Mouse (Mus musculus) ovary, postnatal 14 days (tissue): Measurements from ENCODE around the gene Ppp6r2.

Experiments used
- DNase-seq: peaks from one replicate; pipeline ENCODE4 v3.0.0; 2022; ENCODE audit warnings: low spot score

Ppp6r2 gene

GRCm38 (mm10) chr15:89182328-89182741 is 29.0 kb upstream of the Ppp6r2 start:
- no peak for DNase-seq

DNA sequence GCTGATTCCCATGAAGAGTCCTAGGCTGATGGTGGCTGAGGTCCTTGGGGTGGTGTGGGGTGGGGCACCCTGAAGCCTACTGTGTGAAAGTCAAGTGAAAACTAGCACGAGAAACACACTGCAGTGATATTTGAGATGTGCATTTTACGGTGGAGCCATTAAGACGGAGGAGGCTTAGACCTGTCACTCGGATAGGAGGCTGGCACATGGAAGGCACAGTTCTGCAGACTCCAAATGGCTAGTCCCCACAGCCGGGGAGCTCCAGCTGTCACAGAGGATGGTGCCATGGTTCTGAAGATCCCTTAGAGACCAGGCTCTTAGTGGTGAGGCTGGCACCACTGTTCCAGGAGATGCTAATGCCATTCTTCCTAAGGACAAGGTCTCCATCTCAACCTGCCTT is 28.5 kb upstream of the Ppp6r2 start:
- no peak for DNase-seq

DNA sequence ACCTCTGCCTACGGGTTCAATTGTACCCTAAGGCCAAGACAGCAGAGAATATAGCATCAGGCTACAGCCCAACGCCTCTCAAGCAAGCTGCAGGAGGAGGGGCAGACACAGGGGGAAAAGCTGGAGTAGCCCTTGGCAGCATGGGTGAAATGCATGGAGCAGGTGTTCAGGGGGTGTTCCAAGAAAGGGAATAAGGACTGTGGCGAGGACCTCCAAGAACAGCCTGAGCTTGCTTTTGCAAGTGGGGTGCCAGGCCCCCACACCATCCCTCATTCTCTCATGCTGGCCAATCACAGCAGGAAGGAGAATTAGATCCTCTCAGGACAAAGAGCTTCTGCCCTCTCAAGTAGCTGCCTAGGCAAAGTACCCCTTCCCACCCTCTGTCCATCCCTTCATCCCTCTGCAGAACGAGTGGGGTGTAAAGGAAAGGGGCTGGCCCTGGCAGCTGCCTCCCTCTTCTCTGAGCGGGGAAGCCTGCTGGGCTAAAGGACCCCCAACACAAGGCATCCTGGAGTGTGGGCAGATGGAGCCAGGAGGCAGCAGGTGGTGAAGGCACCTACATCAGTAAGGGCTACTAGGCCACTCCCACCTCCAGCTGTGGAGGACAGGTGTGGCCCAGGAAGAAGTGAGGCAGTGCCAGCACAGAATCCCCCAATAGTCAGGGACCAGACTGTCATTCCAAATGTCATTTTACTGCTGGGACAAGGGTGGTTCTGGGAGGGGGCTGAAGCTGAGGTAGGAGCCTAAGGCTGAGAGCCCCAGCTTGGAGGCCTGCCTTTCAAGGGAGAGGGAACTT is 27.0 kb upstream of the Ppp6r2 start:
- no peak for DNase-seq

DNA sequence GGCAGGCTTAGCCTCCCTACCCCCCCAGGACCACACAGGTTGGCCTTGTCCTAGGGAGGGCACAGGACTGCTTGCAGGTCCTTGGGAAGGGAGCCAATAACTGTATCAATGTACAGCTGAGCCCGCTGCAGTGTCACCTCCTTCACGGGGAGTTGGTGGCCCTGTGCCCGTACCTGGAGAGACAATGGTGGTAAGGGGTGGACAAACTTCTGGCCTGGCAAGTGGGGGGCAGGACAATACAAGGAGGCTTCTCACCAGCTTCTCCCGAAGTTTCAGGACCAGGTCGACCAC is 26.5 kb upstream of the Ppp6r2 start:
- no peak for DNase-seq

- no peak for DNase-seq
Observed at GRCm38 (mm10) chr15:89195261-89195681, 16.1 kb upstream of the Ppp6r2 start.

DNA sequence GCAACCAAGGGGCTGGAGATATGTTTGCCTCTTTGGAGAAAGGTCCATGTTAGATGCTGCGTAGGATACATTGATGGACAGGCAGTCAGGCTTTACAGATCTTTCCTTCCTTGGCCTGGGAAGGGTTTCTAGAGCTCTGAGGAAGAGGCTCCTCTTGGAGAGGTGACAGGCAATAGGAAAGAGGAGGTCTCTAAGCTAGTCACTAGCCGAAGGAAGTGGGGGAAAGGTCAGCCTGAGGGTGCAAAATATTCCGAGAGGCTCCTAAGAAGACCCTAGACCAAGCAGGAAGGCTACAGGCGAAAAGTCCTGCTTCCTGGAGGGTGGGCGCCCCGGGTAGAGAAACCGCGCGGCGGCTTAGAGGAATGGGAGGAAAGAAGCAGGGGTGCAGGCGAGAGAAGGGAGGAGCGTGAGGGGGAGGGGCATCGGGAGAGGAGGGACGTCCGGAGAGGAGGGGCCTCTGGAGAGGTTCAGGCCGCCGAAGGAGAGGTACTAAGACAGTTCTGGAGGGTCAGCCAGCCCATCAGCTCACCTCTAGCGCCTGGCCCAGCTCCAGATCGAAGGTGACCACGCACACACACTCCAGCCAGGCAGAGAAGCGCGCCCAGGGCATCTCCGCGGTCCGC is 15.6 kb upstream of the Ppp6r2 start:
- DNase-seq, result peak; percentile 87

DNA sequence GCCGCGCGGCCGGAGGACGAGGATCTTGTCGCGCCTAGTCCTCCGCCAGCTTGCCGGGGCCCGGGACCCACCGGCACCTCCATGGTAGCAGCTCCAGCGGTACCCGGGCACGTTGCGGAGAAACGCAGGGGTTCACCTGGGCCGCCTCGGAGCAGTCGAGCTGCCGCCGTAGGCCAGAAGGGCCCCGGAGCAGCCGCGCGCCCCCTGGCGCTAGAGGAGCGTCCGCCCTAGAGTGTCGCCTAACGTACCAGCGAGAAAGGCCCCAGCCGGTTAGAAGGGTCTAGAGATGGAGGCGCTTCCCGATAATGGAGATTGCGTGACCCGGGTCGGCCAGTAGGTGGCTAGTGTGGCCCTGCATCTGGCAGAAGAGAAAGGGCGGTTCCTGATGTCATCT is 15.0 kb upstream of the Ppp6r2 start, which contains the start of gene Dennd6b:
TSS of gene Dennd6b (minus strand) at position 184 of the 394 bp plus-strand sequence.
- peak; percentile 92 for DNase-seq

DNA sequence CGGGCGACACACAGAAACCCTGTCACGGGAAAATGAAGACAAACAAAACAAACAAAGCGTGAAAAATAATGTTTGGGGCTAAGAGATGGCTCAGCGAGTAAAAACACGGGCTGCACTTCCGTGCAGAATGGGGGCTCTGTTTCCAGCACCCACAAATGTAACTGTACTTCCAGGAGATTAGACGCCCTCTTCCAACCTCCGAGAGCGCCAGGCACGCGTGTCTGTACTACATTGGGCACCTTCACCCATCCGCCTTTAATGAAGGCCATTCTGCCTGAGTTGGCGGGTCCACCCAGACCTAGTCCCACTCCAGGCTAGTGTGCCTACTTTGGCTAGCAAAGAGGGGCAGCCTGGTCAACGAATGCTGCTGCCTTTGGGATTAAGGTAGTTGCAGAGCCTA is 14.3 kb upstream of the Ppp6r2 start:
- DNase-seq, result no peak

GRCm38 (mm10) chr15:89207457-89207856 is 3.9 kb upstream of the Ppp6r2 start:
- no peak for DNase-seq

- peak; percentile 88 for DNase-seq
Observed at GRCm38 (mm10) chr15:89209886-89210761, 1.2 kb upstream of the Ppp6r2 start.

GRCm38 (mm10) chr15:89211716-89212461 is 536 bp downstream of the Ppp6r2 start:
- DNase-seq, result peak; percentile 17

DNA sequence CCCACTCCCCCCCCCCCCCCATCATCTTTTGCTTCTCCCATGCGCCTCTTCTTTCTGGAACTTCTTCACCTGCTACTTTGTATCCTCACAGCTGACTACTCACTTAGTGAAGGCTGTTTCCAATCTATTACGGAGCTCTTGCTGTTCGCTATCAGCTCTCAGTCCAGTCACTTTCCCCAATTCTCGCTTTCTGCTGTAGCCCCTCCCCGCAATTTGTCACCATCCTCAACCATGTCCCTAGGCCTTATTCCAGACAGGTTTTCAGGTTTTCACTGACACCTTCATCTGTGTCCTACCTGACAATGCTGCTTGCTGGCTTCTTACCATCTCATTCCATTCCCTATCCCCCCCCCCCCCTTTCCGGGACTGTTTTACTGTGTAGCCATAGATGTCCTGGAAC is 1.1 kb downstream of the Ppp6r2 start:
- no peak for DNase-seq

DNA sequence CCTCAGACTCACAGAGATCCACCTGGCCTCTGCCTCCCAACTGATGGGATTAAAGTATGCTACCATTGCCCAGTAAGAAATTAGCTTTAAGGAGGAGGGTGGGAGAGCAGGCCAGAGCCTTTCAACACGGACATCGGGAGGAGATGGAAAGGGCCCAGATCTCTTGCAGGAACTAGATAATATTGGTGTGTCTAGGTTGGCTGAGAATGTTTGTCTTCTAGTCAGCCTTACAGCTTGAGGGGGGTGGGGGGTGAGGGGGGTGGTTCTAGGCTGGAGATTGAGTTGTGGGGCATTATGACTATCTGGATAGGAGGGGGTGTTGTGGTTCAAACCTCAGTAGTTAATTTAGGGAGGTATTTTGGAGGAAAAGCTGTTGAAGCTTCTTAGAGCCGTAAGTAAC is 2.2 kb downstream of the Ppp6r2 start:
- DNase-seq, result no peak

DNA sequence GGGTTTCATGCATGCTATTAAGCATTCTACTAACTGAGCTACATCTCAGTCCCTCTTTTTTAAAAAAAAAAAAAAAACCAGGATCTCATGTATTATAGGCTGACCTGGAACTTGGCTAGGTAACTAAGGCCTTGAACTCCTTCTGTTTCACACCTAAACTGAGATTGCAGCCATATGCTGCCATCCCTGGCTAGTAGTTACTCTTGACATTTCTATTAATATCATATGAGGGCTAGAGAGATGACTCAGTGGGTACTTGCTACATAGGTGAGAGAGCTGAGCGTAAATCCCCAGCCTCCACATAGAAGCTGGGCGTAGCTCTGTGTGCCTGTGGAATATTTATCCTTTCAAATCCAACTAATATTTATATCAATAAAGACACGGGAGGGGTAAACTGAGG is 3.6 kb downstream of the Ppp6r2 start:
- DNase-seq, result no peak

DNA sequence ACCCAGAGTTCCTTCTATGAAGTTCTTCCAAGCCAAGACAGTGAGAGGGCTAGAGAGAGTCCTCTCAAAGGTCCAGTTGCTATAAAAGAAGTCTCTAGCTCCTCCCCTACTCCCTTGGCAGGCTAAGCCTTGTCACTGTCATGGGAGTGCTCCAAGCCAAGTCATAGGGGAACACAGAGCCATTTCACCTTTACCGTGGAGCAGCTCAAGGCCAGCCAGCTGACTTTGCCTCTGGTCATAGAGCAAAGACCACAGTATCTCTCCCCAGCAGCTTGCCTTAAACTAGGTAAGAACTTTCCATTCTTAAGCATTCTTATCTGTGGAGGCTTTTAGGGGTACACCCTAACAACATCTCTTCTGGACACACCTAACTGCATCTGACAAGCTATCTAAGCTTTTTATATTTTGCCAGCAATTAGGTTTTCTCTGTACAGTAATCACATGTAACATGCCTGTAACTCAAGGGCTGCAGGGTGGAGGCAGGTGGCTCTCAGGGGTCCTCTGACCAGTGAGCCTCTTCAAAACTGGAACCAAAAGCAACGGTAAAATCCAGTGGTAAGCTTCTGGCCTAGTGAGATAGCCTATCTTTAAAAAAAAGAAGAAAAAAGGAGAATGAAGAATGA is 4.4 kb downstream of the Ppp6r2 start:
- DNase-seq, result no peak

DNA sequence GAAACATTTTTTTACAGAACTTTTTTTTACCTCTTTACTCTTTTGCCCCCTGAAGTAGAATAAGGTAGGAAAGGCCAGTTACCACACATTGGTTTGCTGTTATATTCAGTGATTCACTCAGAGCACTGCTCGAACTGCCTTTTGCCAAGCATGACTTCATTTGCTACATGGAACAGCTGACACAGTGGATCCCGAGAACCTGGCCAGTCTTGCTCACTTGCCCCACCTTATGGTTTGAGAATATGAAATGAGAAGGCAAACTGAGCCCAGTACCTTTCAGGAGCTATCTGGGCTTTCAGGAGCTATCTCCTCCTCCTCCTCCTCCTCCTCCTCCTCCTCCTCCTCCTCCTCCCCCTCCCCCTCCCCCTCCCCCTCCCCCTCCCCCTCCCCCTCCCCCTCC is 22.2 kb downstream of the Ppp6r2 start:
- DNase-seq, result no peak

DNA sequence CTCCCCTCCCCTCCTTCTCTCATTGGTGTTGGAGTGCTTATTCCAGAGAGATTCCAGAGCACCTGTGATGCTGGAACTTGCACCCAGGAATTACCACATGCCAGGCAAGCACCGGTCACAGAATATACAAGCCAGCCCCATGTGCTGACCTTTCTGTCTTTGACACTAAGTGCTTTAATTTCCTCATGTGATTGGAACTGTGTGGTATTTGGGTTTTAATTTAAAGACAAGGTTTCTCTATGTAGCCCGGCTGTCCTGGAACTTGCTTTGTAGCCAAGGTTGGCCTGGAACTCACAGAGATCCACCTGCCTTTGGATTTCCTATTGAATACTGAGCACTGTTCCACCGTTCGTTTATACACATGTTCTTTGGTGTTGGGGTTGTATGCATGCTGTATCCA is 22.7 kb downstream of the Ppp6r2 start:
- no peak for DNase-seq

- no peak for DNase-seq
Observed at GRCm38 (mm10) chr15:89239751-89240392, 28.5 kb downstream of the Ppp6r2 start.

DNA sequence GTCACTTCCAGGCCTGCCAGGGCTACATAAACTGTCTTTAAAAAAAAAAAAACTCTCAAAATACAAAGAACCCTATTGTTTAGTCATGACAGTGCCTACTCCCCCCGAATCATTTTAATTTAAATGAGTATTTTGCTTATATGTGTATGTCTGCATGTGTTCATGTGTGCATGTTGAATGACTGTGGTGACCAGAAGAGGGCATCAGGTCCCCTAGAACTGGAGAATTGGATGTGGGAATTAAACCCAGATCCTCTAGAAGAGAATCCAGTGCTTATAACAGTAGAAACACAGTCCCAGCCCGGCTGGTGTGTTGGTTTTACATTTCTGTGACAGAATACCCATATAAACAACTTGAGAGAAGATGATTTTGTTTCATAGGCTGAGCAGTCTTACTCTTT is 29.7 kb downstream of the Ppp6r2 start:
- no peak for DNase-seq

- DNase-seq, result no peak
Observed at GRCm38 (mm10) chr15:89249063-89249462, 37.7 kb downstream of the Ppp6r2 start.

GRCm38 (mm10) chr15:89255330-89255729 is 44.0 kb downstream of the Ppp6r2 start:
- no peak for DNase-seq
